Mouse (Mus musculus): ENCODE results near the gene Ush2a. TPM values are rescaled to one million over a fixed set of nuclear protein-coding genes. Genes with fewer than 3 reads are reported as not detected.

Gene Ush2a
- polyA plus RNA-seq, 1 experiment from 2014 or later, result 0.04 TPM

GRCm38 (mm10) chr1:188878531-188879055 is 616.8 kb downstream of the Ush2a start:
- no peaks in the 10 kb centered on the region for H3K9me3 ChIP-seq
- H3K27ac ChIP-seq (replicated peaks), result no peak overlapping the region
- no peaks in the 10 kb centered on the region for H3K36me3 ChIP-seq
- H3K4me3 ChIP-seq, result no peak overlapping the region
- no peak for ATAC-seq (replicated peaks)
- H3K4me2 ChIP-seq (replicated peaks), result no peak overlapping the region
- no peaks in the 10 kb centered on the region for H3K4me1 ChIP-seq
- 91% methylated on average over 4 of the region's 4 CpGs for WGBS
- H3K27me3 ChIP-seq, result no peaks in the 10 kb centered on the region
- H3K9ac ChIP-seq (replicated peaks), result no peak overlapping the region

GRCm38 (mm10) chr1:188896906-188897551 is 635.2 kb downstream of the Ush2a start:
- WGBS, result 57% methylated on average over 4 of the region's 4 CpGs
- Histone ChIP-seq H3K36me3 (no peaks in the 10 kb centered on the region), H3K4me3 (no peak overlapping the region), H3K9ac (replicated peaks) (no peak overlapping the region), H3K27me3 (no peaks in the 10 kb centered on the region), H3K9me3 (no peaks in the 10 kb centered on the region), H3K4me2 (replicated peaks) (no peak overlapping the region), H3K27ac (replicated peaks) (no peak overlapping the region), H3K4me1 (no peaks in the 10 kb centered on the region)
- ATAC-seq (replicated peaks), result no peak

GRCm38 (mm10) chr1:188904091-188904490 is 642.3 kb downstream of the Ush2a start:
- Histone ChIP-seq H3K27ac (replicated peaks) (no peak overlapping the region), H3K36me3 (no peaks in the 10 kb centered on the region), H3K27me3 (no peaks in the 10 kb centered on the region), H3K9me3 (no peaks in the 10 kb centered on the region), H3K4me1 (no peaks in the 10 kb centered on the region), H3K4me3 (no peak overlapping the region), H3K9ac (replicated peaks) (no peak overlapping the region), H3K4me2 (replicated peaks) (no peak overlapping the region)
- 46% methylated on average over 10 of the region's 10 CpGs for WGBS
- peak; percentile 57; the same call in 1 of the 2 replicates for ATAC-seq (replicated peaks)

- no peak for ATAC-seq (replicated peaks)
Measured at GRCm38 (mm10) chr1:188906175-188906574, 644.4 kb downstream of the Ush2a start.

GRCm38 (mm10) chr1:188910656-188911055 is 648.8 kb downstream of the Ush2a start:
- Histone ChIP-seq H3K9me3 (no peaks in the 10 kb centered on the region), H3K36me3 (no peaks in the 10 kb centered on the region), H3K4me3 (no peak overlapping the region), H3K4me2 (replicated peaks) (no peak overlapping the region), H3K4me1 (no peaks in the 10 kb centered on the region), H3K27ac (replicated peaks) (no peak overlapping the region), H3K9ac (replicated peaks) (no peak overlapping the region), H3K27me3 (no peaks in the 10 kb centered on the region)
- no peak for ATAC-seq (replicated peaks)
- 92% methylated on average over 11 of the region's 11 CpGs for WGBS

More at GRCm38 (mm10) chr1:188906175-188906574, 644.4 kb downstream of the Ush2a start:
- no peak overlapping the region for H3K4me2 ChIP-seq (replicated peaks)
- H3K27me3 ChIP-seq, result no peaks in the 10 kb centered on the region
- no peak overlapping the region for H3K27ac ChIP-seq (replicated peaks)
- no peaks in the 10 kb centered on the region for H3K4me1 ChIP-seq
- no peak overlapping the region for H3K9ac ChIP-seq (replicated peaks)
- 92% methylated on average over 7 of the region's 7 CpGs for WGBS
- H3K36me3 ChIP-seq, result no peaks in the 10 kb centered on the region
- no peak overlapping the region for H3K4me3 ChIP-seq
- H3K9me3 ChIP-seq, result no peaks in the 10 kb centered on the region

- Histone ChIP-seq H3K27ac (replicated peaks) (no peak overlapping the region), H3K9me3 (no peaks in the 10 kb centered on the region), H3K9ac (replicated peaks) (no peak overlapping the region), H3K36me3 (no peaks in the 10 kb centered on the region), H3K4me2 (replicated peaks) (no peak overlapping the region), H3K4me1 (no peaks in the 10 kb centered on the region), H3K27me3 (no peaks in the 10 kb centered on the region), H3K4me3 (no peak overlapping the region)
- no peak for ATAC-seq (replicated peaks)
- WGBS, result 9% methylated on average over 1 of the region's 1 CpGs
Measured at GRCm38 (mm10) chr1:188919946-188920345, 658.1 kb downstream of the Ush2a start.

GRCm38 (mm10) chr1:188937246-188937780 is 675.5 kb downstream of the Ush2a start:
- WGBS, result 67% methylated on average over 14 of the region's 14 CpGs
- no peaks in the 10 kb centered on the region for H3K27me3 ChIP-seq

GRCm38 (mm10) chr1:188945326-188945725 is 683.5 kb downstream of the Ush2a start:
- Histone ChIP-seq H3K36me3 (no peaks in the 10 kb centered on the region), H3K9me3 (no peaks in the 10 kb centered on the region), H3K27me3 (no peaks in the 10 kb centered on the region), H3K27ac (replicated peaks) (no peak overlapping the region), H3K4me2 (replicated peaks) (no peak overlapping the region), H3K4me1 (0 out of 2 replicates have a peak, but pooled peaks cover 4% of the 10 kb centered on the region), H3K9ac (replicated peaks) (no peak overlapping the region), H3K4me3 (no peak overlapping the region)
- WGBS, result 47% methylated on average over 8 of the region's 8 CpGs
- no peak for ATAC-seq (replicated peaks)

More at GRCm38 (mm10) chr1:188937246-188937780, 675.5 kb downstream of the Ush2a start:
- Histone ChIP-seq H3K9me3 (no peaks in the 10 kb centered on the region), H3K9ac (replicated peaks) (no peak overlapping the region), H3K4me2 (replicated peaks) (no peak overlapping the region), H3K36me3 (no peaks in the 10 kb centered on the region), H3K27ac (replicated peaks) (no peak overlapping the region), H3K4me1 (no peaks in the 10 kb centered on the region), H3K4me3 (no peak overlapping the region)
- no peak for ATAC-seq (replicated peaks)

- Histone ChIP-seq H3K27me3 (no peaks in the 10 kb centered on the region), H3K4me2 (replicated peaks) (no peak overlapping the region), H3K9ac (replicated peaks) (no peak overlapping the region), H3K4me1 (0 out of 2 replicates have a peak, but pooled peaks cover 4% of the 10 kb centered on the region), H3K27ac (replicated peaks) (no peak overlapping the region), H3K9me3 (no peaks in the 10 kb centered on the region), H3K36me3 (no peaks in the 10 kb centered on the region), H3K4me3 (no peak overlapping the region)
- ATAC-seq (replicated peaks), result no peak
- 89% methylated on average over 11 of the region's 11 CpGs for WGBS
Measured at GRCm38 (mm10) chr1:188946849-188947248, 685.0 kb downstream of the Ush2a start.

GRCm38 (mm10) chr1:188947794-188948193 is 686.0 kb downstream of the Ush2a start:
- Histone ChIP-seq H3K9ac (replicated peaks) (no peak overlapping the region), H3K4me2 (replicated peaks) (no peak overlapping the region), H3K4me3 (no peak overlapping the region), H3K27me3 (no peaks in the 10 kb centered on the region), H3K4me1 (0 out of 2 replicates have a peak, but pooled peaks cover 4% of the 10 kb centered on the region), H3K36me3 (no peaks in the 10 kb centered on the region), H3K27ac (replicated peaks) (no peak overlapping the region), H3K9me3 (no peaks in the 10 kb centered on the region)
- ATAC-seq (replicated peaks), result no peak
- 68% methylated on average over 5 of the region's 5 CpGs for WGBS

GRCm38 (mm10) chr1:188948276-188948675 is 686.5 kb downstream of the Ush2a start:
- Histone ChIP-seq H3K4me3 (no peak overlapping the region), H3K4me1 (0 out of 2 replicates have a peak, but pooled peaks cover 4% of the 10 kb centered on the region), H3K27ac (replicated peaks) (no peak overlapping the region), H3K9me3 (no peaks in the 10 kb centered on the region), H3K27me3 (no peaks in the 10 kb centered on the region), H3K4me2 (replicated peaks) (no peak overlapping the region), H3K9ac (replicated peaks) (no peak overlapping the region), H3K36me3 (no peaks in the 10 kb centered on the region)
- 36% methylated on average over 9 of the region's 9 CpGs for WGBS
- peak; percentile 64; the same call in 1 of the 2 replicates for ATAC-seq (replicated peaks)

GRCm38 (mm10) chr1:188951091-188951490 is 689.3 kb downstream of the Ush2a start:
- 89% methylated on average over 6 of the region's 6 CpGs for WGBS
- H3K9ac ChIP-seq (replicated peaks), result no peak overlapping the region

More at GRCm38 (mm10) chr1:188951091-188951490, 689.3 kb downstream of the Ush2a start:
- no peaks in the 10 kb centered on the region for H3K9me3 ChIP-seq
- H3K36me3 ChIP-seq, result no peaks in the 10 kb centered on the region
- 0 out of 2 replicates have a peak, but pooled peaks cover 4% of the 10 kb centered on the region for H3K4me1 ChIP-seq
- H3K27me3 ChIP-seq, result no peaks in the 10 kb centered on the region
- no peak overlapping the region for H3K4me3 ChIP-seq
- H3K27ac ChIP-seq (replicated peaks), result no peak overlapping the region
- no peak for ATAC-seq (replicated peaks)
- H3K4me2 ChIP-seq (replicated peaks), result no peak overlapping the region
